Mouse (Mus musculus): ENCODE data around the gene Habp2. TPM values are rescaled to one million over a fixed set of nuclear protein-coding genes. Genes with fewer than 3 reads are reported as not detected.

Gene Habp2
- polyA plus RNA-seq (2012; ENCODE audit: insufficient read depth, low replicate concordance): not detected in 2 replicates

- no peak for TF ChIP-seq FLI1 (IDR thresholded peaks at IDR 0.05; ENCODE audit: low read length)
- TF ChIP-seq GATA1 (IDR thresholded peaks at IDR 0.05; ENCODE audit: borderline replicate concordance, low read length): no peak
- Histone ChIP-seq H3K4me3 (replicated peaks) (no peak within 1 kb of the TSS), H3K9me3 (peaks cover 4% of the 10 kb centered on the region; the same call in 1 of the 2 replicates), H3K36me3 (replicated peaks; ENCODE audit: low read length) (no peaks in the 10 kb centered on the region), H3K4me1 (0 out of 2 replicates have a peak, but pooled peaks cover 3% of the 10 kb centered on the region), H3K27me3 (replicated peaks) (peaks cover 12% of the 10 kb centered on the region)
These were observed at the start of gene Habp2 for GRCm38 (mm10) chr19:56286866-56287265. Habp2 (plus strand) TSS chr19:56287137.

DNA sequence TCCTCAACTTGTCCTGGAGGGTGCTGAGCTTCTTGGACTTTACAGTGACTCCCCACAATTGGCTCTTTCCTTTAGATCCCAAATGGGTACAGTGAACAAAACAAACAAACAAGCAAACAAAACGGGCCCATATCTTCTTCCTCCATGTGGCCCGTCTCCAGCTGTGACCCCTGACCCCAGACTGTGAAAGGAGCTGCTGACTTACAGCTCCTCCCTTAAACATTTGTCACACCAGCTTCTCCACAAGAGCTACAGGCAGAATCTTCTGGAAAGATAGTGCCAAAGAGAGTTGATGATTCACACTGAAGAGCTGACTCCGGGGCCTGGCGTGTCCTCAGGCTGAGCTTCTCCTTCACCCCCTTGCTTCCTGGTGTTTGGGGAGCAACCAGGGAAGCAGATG is 48.4 kb upstream of the Habp2 start:
- TF ChIP-seq FLI1 (IDR thresholded peaks at IDR 0.05; ENCODE audit: low read length) (no peak), GATA1 (IDR thresholded peaks at IDR 0.05; ENCODE audit: borderline replicate concordance, low read length) (no peak)
- Histone ChIP-seq H3K4me3 (replicated peaks) (no peak overlapping the region), H3K9me3 (peaks cover 5% of the 10 kb centered on the region), H3K36me3 (replicated peaks; ENCODE audit: low read length) (no peaks in the 10 kb centered on the region), H3K4me1 (no peaks in the 10 kb centered on the region), H3K27me3 (replicated peaks) (no peaks in the 10 kb centered on the region)

DNA sequence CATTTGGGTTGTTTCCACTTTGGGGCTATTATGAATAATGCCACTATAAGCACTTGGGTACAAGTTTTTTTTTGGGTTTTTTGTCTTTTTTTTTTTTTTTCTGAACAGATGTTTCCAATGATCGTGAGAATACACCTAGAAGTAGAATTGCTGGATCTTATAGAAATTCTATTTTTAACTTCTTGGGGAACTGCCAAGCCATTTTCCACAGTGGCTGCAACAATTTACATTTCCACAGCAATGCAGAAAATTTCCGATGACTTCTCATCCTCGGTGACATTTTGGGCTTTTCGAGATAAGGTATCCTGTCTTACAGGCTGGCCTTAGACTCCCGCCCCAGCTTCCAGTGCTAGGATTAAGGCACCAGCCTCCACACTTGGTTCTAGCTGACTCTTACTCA is 41.7 kb upstream of the Habp2 start:
- no peak for TF ChIP-seq GATA1 (IDR thresholded peaks at IDR 0.05; ENCODE audit: borderline replicate concordance, low read length)
- Histone ChIP-seq H3K36me3 (replicated peaks; ENCODE audit: low read length) (no peaks in the 10 kb centered on the region), H3K4me1 (no peaks in the 10 kb centered on the region), H3K4me3 (replicated peaks) (no peak overlapping the region), H3K27me3 (replicated peaks) (no peaks in the 10 kb centered on the region), H3K9me3 (peaks cover 6% of the 10 kb centered on the region; the same call in 1 of the 2 replicates)

DNA sequence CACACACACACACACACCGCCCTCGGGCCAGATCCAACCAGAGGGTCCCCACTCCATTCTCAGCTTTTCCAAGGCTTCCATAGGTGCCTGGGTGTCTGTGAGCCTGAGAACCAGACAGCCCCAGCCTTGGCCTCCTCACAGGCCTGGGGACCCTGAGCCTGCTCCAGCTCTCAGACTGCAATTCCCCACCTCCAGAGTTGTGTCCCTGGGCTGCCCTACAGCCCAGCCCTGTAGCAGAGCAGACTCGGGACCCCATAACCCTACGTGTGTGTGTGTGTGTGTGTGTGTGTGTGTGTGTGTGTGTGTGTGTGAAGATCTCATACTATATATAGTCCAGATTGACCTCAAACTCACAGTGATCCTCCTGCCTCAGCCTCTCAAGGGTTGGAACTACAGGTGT is 34.1 kb upstream of the Habp2 start:
- peaks cover 4% of the 10 kb centered on the region; the same call in 1 of the 2 replicates for H3K4me1 ChIP-seq
- H3K27me3 ChIP-seq (replicated peaks): peaks cover 9% of the 10 kb centered on the region
- no peak overlapping the region for H3K4me3 ChIP-seq (replicated peaks)
- TF ChIP-seq FLI1 (IDR thresholded peaks at IDR 0.05; ENCODE audit: low read length) (no peak), GATA1 (IDR thresholded peaks at IDR 0.05; ENCODE audit: borderline replicate concordance, low read length) (no peak)
- H3K36me3 ChIP-seq (replicated peaks; ENCODE audit: low read length): no peaks in the 10 kb centered on the region
- no peaks in the 10 kb centered on the region for H3K9me3 ChIP-seq

GRCm38 (mm10) chr19:56253271-56253670 is 33.7 kb upstream of the Habp2 start:
- no peak for TF ChIP-seq FLI1 (IDR thresholded peaks at IDR 0.05; ENCODE audit: low read length)
- no peak for TF ChIP-seq GATA1 (IDR thresholded peaks at IDR 0.05; ENCODE audit: borderline replicate concordance, low read length)
- peaks cover 9% of the 10 kb centered on the region for H3K27me3 ChIP-seq (replicated peaks)
- H3K4me1 ChIP-seq: peaks cover 4% of the 10 kb centered on the region; the same call in 1 of the 2 replicates
- H3K9me3 ChIP-seq: no peaks in the 10 kb centered on the region
- no peaks in the 10 kb centered on the region for H3K36me3 ChIP-seq (replicated peaks; ENCODE audit: low read length)
- H3K4me3 ChIP-seq (replicated peaks): no peak overlapping the region

GRCm38 (mm10) chr19:56254751-56255150 is 32.2 kb upstream of the Habp2 start:
- Histone ChIP-seq H3K4me1 (peaks cover 10% of the 10 kb centered on the region), H3K36me3 (replicated peaks; ENCODE audit: low read length) (no peaks in the 10 kb centered on the region), H3K9me3 (no peaks in the 10 kb centered on the region), H3K4me3 (replicated peaks) (no peak overlapping the region), H3K27me3 (replicated peaks) (peaks cover 9% of the 10 kb centered on the region)
- TF ChIP-seq FLI1 (IDR thresholded peaks at IDR 0.05; ENCODE audit: low read length): no peak
- TF ChIP-seq GATA1 (IDR thresholded peaks at IDR 0.05; ENCODE audit: borderline replicate concordance, low read length): no peak

DNA sequence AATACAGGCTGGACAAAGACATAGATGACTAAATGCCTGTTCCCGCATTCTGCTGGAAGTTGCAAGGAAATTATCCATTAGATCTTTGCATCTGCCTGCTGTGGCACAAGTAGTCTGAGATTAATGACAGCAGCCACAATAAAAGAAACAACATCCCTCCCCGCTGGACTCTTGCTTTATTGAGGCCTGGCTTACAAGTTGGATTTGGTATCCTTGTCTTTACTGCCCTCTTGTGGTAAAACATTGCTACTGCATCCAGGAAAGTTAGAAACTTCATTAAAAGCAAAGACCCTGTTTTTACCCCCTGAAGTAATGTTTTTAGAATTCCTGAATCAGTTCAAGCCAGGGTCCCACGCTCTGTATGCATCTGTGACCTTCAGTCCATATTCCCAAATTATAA is 31.4 kb upstream of the Habp2 start:
- Histone ChIP-seq H3K4me1 (peaks cover 10% of the 10 kb centered on the region), H3K4me3 (replicated peaks) (no peak overlapping the region), H3K27me3 (replicated peaks) (peaks cover 9% of the 10 kb centered on the region), H3K9me3 (no peaks in the 10 kb centered on the region), H3K36me3 (replicated peaks; ENCODE audit: low read length) (no peaks in the 10 kb centered on the region)
- TF ChIP-seq FLI1 (IDR thresholded peaks at IDR 0.05; ENCODE audit: low read length) (no peak), GATA1 (IDR thresholded peaks at IDR 0.05; ENCODE audit: borderline replicate concordance, low read length) (no peak)

DNA sequence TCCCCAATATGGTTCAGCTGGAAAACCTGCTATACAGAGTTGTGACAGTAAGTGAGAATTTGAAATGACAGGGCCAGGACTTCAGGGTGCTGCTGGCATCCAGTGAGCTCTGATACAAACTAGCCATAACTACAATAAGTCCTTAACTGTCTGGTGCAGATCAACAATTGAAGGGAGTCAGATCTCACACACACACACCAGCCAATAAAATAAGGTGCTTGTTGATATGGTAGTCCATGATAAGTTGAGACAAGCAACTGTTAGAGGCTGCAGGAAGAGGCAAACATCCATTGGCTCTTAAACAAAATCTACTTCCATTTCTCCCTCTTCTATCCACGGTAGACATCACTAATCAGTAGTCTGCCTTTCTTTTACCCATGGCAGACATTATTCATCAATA is 30.7 kb upstream of the Habp2 start:
- Histone ChIP-seq H3K4me3 (replicated peaks) (no peak overlapping the region), H3K27me3 (replicated peaks) (peaks cover 8% of the 10 kb centered on the region), H3K9me3 (no peaks in the 10 kb centered on the region), H3K36me3 (replicated peaks; ENCODE audit: low read length) (no peaks in the 10 kb centered on the region), H3K4me1 (peaks cover 10% of the 10 kb centered on the region)
- TF ChIP-seq FLI1 (IDR thresholded peaks at IDR 0.05; ENCODE audit: low read length) (no peak), GATA1 (IDR thresholded peaks at IDR 0.05; ENCODE audit: borderline replicate concordance, low read length) (no peak)

DNA sequence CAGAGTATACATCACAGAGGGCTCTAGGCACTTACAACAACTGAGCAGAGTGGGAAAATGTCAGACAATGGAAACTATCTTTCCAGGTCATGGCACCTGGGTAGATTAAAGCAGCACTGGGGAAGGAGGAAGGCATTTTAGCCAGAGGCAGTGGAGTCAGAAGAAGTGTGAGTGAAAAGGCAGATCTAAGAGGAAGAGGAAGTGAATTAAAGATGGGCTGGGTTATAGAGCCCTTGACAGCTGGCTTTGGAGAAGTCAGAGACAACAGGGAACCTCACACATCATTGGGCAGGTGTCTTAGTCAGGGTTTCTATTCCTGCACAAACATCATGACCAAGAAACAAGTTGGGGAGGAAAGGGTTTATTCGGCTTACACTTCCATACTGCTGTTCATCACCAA is 30.2 kb upstream of the Habp2 start:
- H3K4me3 ChIP-seq (replicated peaks): no peak overlapping the region
- TF ChIP-seq FLI1 (IDR thresholded peaks at IDR 0.05; ENCODE audit: low read length) (no peak), GATA1 (IDR thresholded peaks at IDR 0.05; ENCODE audit: borderline replicate concordance, low read length) (no peak)

DNA sequence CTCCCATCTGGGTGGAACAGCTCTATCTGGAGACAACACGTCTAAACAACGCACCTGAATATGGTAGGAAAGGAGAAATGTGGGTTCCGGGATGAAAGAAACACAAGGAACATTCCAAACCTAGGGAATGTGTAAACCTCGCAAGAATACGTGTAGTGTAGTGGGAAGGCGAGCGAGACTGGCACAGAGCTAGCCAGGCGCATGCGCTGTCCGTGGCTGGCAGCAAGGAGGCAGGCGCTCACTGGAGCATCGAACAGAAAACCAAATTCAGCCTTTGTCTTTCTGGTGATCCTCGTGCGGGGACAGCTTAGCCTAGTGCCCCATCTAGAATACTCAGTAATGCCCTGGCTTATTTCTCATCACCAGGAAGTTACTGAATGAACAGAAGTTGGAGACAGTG is 23.2 kb upstream of the Habp2 start:
- Histone ChIP-seq H3K4me1 (peaks cover 8% of the 10 kb centered on the region), H3K27me3 (replicated peaks) (peaks cover 20% of the 10 kb centered on the region), H3K4me3 (replicated peaks) (no peak overlapping the region), H3K36me3 (replicated peaks; ENCODE audit: low read length) (no peaks in the 10 kb centered on the region), H3K9me3 (no peaks in the 10 kb centered on the region)
- TF ChIP-seq GATA1 (IDR thresholded peaks at IDR 0.05; ENCODE audit: borderline replicate concordance, low read length) (no peak), FLI1 (IDR thresholded peaks at IDR 0.05; ENCODE audit: low read length) (no peak)

More for the DNA sequence above, 30.2 kb upstream of the Habp2 start:
- H3K36me3 ChIP-seq (replicated peaks; ENCODE audit: low read length): no peaks in the 10 kb centered on the region
- H3K9me3 ChIP-seq: no peaks in the 10 kb centered on the region
- peaks cover 10% of the 10 kb centered on the region for H3K4me1 ChIP-seq
- H3K27me3 ChIP-seq (replicated peaks): peaks cover 10% of the 10 kb centered on the region

GRCm38 (mm10) chr19:56264175-56264574 is 22.8 kb upstream of the Habp2 start:
- H3K4me3 ChIP-seq (replicated peaks): no peak overlapping the region
- no peak for TF ChIP-seq FLI1 (IDR thresholded peaks at IDR 0.05; ENCODE audit: low read length)
- no peak for TF ChIP-seq GATA1 (IDR thresholded peaks at IDR 0.05; ENCODE audit: borderline replicate concordance, low read length)
- peaks cover 20% of the 10 kb centered on the region for H3K27me3 ChIP-seq (replicated peaks)
- no peaks in the 10 kb centered on the region for H3K9me3 ChIP-seq
- peaks cover 3% of the 10 kb centered on the region for H3K4me1 ChIP-seq
- no peaks in the 10 kb centered on the region for H3K36me3 ChIP-seq (replicated peaks; ENCODE audit: low read length)
